Mouse (Mus musculus): ENCODE results near the gene Wee1. TPM values are rescaled to one million over a fixed set of nuclear protein-coding genes. Genes with fewer than 3 reads are reported as not detected.

Gene Wee1
- total RNA-seq (2023; ENCODE audit: inconsistent age): 4.1 to 5.2 TPM (median 5.0 TPM) in 4 replicates

GRCm38 (mm10) chr7:110121516-110122288 is at the start of gene Wee1:
TSS of gene Wee1 (plus strand) at chr7:110122046.

Other genes with a start within 250 kb of the Wee1 start
- gene Dennd5a, start 161.6 kb upstream of the Wee1 start, total RNA-seq (2023; ENCODE audit: inconsistent age): 101 to 114 TPM (median 105 TPM) in 4 replicates
- gene Tmem41b, start 135.1 kb upstream of the Wee1 start, total RNA-seq (2023; ENCODE audit: inconsistent age): 51.4 to 59.8 TPM (median 53.0 TPM) in 4 replicates
- gene Ipo7, start 103.8 kb upstream of the Wee1 start, total RNA-seq (2023; ENCODE audit: inconsistent age): 68.9 to 75.3 TPM (median 70.1 TPM) in 4 replicates
- 30.3 to 35.5 TPM (median 32.5 TPM) in 4 replicates for gene Zfp143, start 60.8 kb upstream of the Wee1 start, total RNA-seq (2023; ENCODE audit: inconsistent age)
- gene Swap70, start 99.7 kb downstream of the Wee1 start, total RNA-seq (2023; ENCODE audit: inconsistent age): 396 to 432 TPM (median 409 TPM) in 4 replicates